Mouse (Mus musculus): ENCODE measurements around the gene Dtymk. TPM values are rescaled to one million over a fixed set of nuclear protein-coding genes. Genes with fewer than 3 reads are reported as not detected.
"Not testable (repeated sequence)": the region's sequence is repeated elsewhere in the genome, so short reads cannot be mapped to it uniquely, and the experiment has no call there.

The Dtymk gene
- polyA plus RNA-seq, 2 experiments from 2014 or later: 129 to 134 TPM

- ATAC-seq: no peak
These were observed 3.1 kb upstream of the Dtymk start for GRCm38 (mm10) chr1:93804818-93805217.

DNA sequence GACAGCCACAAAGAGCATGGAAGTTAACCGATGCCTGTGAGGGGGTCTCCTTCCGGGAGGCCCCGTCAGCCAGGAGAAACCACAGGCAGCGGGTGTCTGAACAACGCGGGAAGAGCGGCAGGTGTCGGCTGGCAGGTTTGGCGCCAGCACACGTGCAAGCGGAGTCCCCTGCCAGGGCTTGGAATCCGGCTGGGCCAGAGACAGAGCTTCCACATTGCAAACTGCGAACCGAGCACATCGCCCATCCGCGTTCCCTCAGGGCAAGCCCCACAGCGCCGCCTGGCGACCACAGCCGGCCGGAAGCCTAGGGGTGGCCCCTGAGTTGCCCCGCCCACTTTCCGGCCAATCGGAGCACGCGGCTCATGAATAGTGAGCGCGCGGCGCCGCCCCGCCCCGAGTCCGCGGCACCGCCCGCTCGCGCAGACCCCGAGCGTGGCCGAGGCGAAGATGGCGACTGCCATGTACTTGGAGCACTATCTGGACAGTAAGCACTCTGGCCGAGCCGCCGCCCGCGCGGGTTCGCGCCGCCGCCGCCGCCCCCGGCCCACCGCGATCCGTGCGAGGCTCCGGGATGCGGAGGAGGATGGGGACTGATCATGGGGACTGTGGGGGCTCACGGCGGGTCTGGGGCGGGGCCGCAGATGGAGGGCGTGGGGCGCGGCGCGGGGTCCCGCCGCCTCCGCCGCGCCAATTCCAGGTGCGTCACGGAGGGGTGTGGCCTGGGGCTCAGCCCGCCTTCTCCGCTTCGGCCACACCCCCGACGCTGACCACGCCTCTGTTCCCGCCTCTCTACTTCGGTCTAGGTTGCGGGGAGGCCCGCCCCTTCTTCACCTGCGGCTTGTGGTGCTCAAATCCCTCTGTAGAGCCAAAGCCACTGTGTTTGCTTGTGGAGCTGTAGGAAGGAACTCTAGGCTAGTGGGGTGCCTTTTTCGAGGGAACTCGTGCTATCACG lies 2.1 kb upstream of the Dtymk start, which contains the start of gene Ing5:
Gene Ing5, plus strand, starts transcription at position 410 of the 952 bp plus-strand sequence.
- peak; percentile 67 for ATAC-seq

- ATAC-seq: no peak
These were observed 1.0 kb upstream of the Dtymk start for GRCm38 (mm10) chr1:93802771-93803170.

- no peak for ATAC-seq
These were observed 847 bp downstream of the Dtymk start for GRCm38 (mm10) chr1:93800670-93801503.

DNA sequence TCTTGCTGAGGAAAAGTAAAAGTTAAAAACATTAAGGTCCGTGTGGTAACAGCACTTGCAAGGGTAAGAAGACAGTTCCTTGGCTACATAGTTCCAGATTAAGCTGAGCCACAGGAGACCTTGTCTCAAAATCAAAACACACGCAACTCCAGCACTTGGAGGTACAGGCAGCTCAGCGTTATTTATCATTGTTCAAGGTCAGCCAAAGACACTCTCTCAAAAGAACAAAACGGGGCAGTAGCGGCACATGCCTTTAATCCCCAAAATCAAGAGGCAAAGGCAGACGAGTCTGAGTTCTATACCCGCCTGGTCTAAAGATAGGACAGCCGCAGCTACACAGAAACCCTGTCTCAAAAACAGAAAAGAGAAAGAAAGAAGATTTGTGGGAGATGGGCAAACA lies 5.8 kb downstream of the Dtymk start:
- no peak for ATAC-seq

- ATAC-seq: no peak
These were observed 7.2 kb downstream of the Dtymk start for GRCm38 (mm10) chr1:93794526-93794925.

DNA sequence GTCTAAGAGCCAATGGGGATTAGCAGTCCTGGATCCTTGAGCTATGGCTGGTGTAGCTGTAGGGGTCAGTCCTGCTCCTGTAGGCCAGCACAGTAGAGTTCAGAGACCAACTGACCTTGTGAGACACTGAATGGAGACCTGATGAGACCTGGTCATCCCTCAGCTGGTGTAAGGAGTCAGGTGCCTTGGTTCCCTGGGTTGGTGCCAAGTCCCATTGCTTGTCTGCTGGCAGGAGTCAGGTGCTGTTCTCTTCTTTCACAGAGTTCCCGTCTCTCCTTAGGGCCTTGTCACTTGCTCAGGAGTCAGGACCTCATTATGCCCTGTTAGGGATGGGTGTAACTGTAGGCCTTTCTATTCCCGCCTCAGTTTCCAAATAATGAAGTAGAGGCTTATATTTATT lies 14.8 kb downstream of the Dtymk start:
- ATAC-seq: no peak

GRCm38 (mm10) chr1:93776686-93777085 lies 25.0 kb downstream of the Dtymk start:
- ATAC-seq: no peak

- ATAC-seq: no peak
These were observed 31.8 kb downstream of the Dtymk start for GRCm38 (mm10) chr1:93769901-93770300.

GRCm38 (mm10) chr1:93767600-93767999 lies 34.1 kb downstream of the Dtymk start:
- ATAC-seq: no peak

GRCm38 (mm10) chr1:93764871-93765591 lies 36.7 kb downstream of the Dtymk start:
- ATAC-seq: no peak

DNA sequence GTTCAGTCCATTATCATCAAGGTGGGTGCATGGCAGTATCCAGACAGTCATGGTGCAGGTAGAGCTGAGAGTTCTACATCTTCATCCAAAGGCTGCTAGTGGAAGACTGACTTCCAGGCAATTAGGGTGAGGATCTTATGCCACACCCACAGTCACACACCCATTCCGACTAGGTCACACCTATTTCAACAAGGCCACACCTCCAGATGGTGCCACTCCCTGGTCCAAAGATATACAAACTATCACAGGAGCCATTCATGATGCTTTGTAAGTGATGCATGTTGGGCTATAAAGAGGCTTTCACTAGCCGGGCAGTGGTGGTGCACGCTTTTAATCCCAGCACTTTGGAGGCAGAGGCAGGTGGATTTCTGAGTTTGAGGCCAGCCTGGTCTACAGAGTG lies 38.2 kb downstream of the Dtymk start:
- ATAC-seq: not testable (repeated sequence)

GRCm38 (mm10) chr1:93760076-93760475 lies 41.7 kb downstream of the Dtymk start:
- no peak for ATAC-seq

- no peak for ATAC-seq
These were observed 45.6 kb downstream of the Dtymk start for GRCm38 (mm10) chr1:93756154-93756553.

DNA sequence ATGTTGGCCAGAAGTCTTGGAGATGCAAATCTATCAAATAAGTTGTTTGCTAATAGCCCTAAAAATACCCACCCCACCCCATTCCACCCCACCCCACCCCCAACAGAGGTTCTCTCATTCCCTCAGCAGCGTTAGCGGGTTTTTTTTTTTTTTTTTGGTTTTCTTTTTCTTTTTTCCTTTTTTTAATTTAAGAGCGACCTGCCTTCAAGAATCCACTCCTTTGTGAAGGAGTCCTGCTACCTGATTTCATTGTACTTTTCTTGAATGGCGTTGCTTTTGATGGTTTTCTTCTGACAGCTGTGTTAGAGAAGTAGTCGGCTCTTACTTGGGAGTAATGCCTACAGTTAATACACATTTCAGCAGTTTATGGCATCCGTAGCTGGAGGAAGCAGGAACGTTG lies 46.1 kb downstream of the Dtymk start:
- ATAC-seq: no peak

DNA sequence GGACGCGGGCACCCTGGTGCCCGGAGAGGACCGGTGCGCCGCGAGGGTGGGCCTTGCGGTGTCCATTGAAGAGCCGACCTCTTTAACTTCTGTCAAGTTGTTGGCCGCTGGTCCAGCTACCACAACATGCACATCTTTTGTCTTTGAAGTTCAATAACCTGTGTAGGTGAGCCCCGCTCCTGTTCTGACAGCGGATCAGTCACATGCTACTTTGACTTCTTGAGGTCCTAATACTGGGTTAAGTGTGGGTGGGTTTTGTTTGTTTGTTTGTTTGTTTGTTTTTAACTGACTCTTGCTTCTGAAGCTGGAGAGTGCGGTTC lies 46.5 kb downstream of the Dtymk start:
- no peak for ATAC-seq

DNA sequence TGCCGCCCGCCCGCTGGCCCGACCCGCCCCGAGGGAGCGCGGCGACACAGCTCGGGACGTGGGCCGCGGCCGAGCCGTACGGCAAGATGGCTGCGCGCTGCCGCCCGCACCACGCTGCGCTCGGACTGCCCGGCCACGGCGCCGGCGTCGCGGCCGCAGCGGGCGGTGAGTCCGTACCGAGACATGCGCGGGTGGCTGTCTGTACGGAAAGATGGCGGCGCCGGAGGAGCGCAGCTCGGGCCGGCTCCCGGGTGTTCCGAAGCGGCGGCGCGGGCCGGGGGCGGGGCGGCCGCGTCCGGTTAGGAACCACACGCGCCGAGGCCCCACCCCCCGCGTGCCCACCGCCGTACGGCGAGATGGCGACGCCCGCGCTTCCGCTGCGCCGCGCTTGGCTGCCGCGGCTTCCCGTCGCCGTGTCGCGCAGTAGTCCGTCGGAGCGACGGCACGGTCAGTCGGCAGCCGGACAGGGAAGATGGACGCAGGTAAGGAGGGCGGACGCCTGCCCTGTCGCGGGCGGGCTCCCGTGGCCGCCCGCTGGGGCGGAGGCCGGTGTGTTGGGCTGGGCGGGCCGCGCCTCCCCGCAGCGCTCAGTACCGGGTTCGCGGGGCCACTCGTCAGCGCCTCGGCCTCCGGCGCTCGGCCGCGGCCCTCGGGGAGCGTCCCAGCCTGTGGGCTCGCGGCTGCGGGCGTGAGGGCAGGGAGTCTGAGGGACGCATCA lies 47.0 kb downstream of the Dtymk start, which contains the start of gene Thap4:
Gene Thap4, minus strand, starts transcription at position 292 of the 718 bp plus-strand sequence.
- ATAC-seq: peak; percentile 89

DNA sequence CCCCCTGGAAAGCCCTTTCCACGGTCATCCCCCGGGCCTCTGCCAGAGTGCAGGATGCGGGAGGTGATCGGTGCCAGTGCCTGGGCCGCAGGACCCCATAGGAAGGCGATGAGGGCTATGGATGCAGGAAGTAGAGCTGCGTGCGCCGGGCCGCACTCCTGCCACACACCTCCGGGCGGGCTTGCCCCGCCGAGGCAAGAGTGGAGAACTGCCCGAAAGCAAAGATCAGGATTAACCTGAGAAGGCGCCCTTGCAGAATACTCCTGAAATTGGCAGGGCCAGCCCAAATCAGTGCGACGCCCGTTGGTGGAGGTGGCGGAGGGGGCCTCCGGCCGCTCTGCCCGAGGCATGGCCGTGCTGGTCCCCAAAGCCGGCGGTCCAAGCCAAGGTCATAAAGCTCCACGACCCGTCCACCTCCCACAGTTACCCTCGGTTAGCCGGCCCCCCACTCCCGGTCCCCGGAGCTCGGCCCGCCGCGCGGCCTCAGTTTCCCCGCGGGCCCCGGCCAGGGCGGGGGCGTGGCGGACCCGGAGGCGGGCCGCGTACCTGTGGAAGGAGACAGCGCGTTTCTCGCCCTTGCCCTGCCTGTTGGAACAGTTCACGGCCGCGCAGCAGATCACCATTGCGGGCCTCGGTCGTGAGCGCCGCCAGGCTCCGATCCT lies 47.7 kb downstream of the Dtymk start:
- peak; percentile 30 for ATAC-seq

GRCm38 (mm10) chr1:93751290-93751689 lies 50.4 kb downstream of the Dtymk start, which contains the start of gene Atg4b:
Gene Atg4b (plus strand): TSS chr1:93751500.
- no peak for ATAC-seq

GRCm38 (mm10) chr1:93748539-93748938 lies 53.2 kb downstream of the Dtymk start:
- ATAC-seq: no peak

DNA sequence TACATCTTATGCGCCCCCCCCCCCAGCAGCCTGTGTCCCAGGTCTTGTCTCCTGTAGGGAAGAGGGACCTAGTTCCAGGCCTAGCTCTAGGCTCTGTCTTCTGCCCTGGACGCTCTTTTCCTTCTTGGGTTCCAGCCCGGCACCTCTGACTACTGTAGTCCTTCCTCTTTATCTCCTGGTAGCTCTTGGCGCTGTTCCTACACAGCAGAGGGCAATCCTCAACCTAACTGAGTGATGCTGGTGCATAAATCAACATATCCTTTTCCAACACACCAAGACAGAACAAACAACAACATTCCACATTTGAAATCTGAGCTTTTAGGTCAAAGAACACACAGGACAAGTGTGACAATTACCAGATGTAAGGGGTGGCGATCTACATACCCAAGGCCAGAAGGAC lies 55.6 kb downstream of the Dtymk start:
- no peak for ATAC-seq

Data from activated CD4-positive, CD25-positive, alpha-beta regulatory T cell, adult 4 months (primary cell).